Comparison of ENCODE assay signal across 20 mouse cellular contexts in the genomic region with DNA sequence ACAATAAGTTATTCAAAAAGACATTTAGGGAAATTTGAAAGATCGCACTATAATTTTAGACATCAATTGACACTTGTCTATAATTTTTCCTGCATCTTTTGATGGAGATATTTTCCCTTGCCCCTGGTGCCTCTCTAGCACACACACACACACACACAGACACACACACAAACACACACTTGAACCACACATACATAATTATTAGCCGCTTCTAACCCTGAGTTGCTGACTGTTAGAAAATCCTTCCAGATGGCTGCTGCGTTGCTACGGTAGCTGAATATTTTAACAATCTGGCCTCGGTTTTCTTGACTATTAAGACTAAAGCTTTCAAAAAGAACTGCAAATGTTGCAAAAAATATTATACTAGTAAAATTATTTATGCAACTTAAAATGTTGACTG.
DNase-seq lines count a peak whose midpoint lies in the region; ATAC-seq lines count a peak whose summit lies in the region.
"Had no signal": no experiment of that assay in that cellular context is flagged by ENCODE, and none has a peak within 500 bp of the region (broad histone marks: within the 10 kb centered on the region; RNA-seq: fewer than 3 reads in every experiment).

No protein-coding gene starts in this region.

- peaks cover 31% of the 10 kb centered on the region; the same call in 1 of the 2 replicates for H3K36me3 ChIP-seq in hindbrain, embryonic 14.5 days (replicated peaks; ENCODE audit: control insufficient read depth, insufficient read depth)
- H3K36me3 ChIP-seq in hindbrain, embryonic 13.5 days = peaks cover 9% of the 10 kb centered on the region
- H3K36me3 ChIP-seq in forebrain, embryonic 16.5 days (ENCODE audit: control insufficient read depth, insufficient read depth) = no peaks in the 10 kb centered on the region
- H3K36me3 ChIP-seq: heart, embryonic 13.5 days; lung, embryonic 15.5 days; stomach, embryonic 15.5 days had no signal

- no peak overlapping the region for H3K27ac ChIP-seq in hindbrain, embryonic 14.5 days
- no peak overlapping the region for H3K27ac ChIP-seq in hindbrain, embryonic 13.5 days
- peak overlapping the region; percentile 67 for H3K27ac ChIP-seq in forebrain, embryonic 16.5 days (ENCODE audit: low read length)
- H3K27ac ChIP-seq: heart, embryonic 13.5 days; kidney, postnatal 0 days; liver, embryonic 14.5 days; lung, embryonic 15.5 days; neural tube, embryonic 13.5 days; stomach, embryonic 15.5 days had no signal

- peak; percentile 40 for DNase-seq in hindbrain, embryonic 14.5 days (ENCODE audit: low spot score)
- peak; percentile 47 for DNase-seq in brain, embryonic 18.5 days (ENCODE audit: low read depth, low spot score)
- peak; percentile 30 to 37 for DNase-seq in layer of hippocampus, postnatal 36 days
- DNase-seq in retina, postnatal 1 day = no peak
- no peak for DNase-seq in lung, postnatal 14 days
- DNase-seq: adrenal gland, adult 2 months; heart, adult 11 months; spleen, adult 18-20 months; thymus, adult 18-20 months; thymus, postnatal 4 days had no signal

- H3K4me3 ChIP-seq in hindbrain, embryonic 14.5 days (replicated peaks; ENCODE audit: low read length) = no peak overlapping the region
- H3K4me3 ChIP-seq in hindbrain, embryonic 13.5 days = no peak overlapping the region
- no peak overlapping the region for H3K4me3 ChIP-seq in forebrain, embryonic 16.5 days (replicated peaks; ENCODE audit: low read length)
- H3K4me3 ChIP-seq: heart, embryonic 13.5 days; lung, embryonic 15.5 days; neural tube, embryonic 13.5 days; stomach, embryonic 15.5 days had no signal

- no peak for ATAC-seq in hindbrain, embryonic 14.5 days (ENCODE audit: low FRiP score)
- no peak for ATAC-seq in hindbrain, embryonic 13.5 days (ENCODE audit: low FRiP score)
- ATAC-seq in forebrain, embryonic 16.5 days = peak; percentile 88
- ATAC-seq: hindbrain, postnatal 0 days; intestine, postnatal 0 days had no signal

- no peaks in the 10 kb centered on the region for H3K9me3 ChIP-seq in hindbrain, embryonic 14.5 days (ENCODE audit: control insufficient read depth, low read length)
- H3K9me3 ChIP-seq in hindbrain, embryonic 13.5 days = no peaks in the 10 kb centered on the region
- no peaks in the 10 kb centered on the region for H3K9me3 ChIP-seq in forebrain, embryonic 16.5 days (ENCODE audit: control insufficient read depth, low read length)
- H3K9me3 ChIP-seq: heart, embryonic 13.5 days; lung, embryonic 15.5 days; neural tube, embryonic 13.5 days; stomach, embryonic 15.5 days had no signal

- WGBS in hindbrain, embryonic 14.5 days = 35% methylated on average over 5 of the region's 5 CpGs
- 43% methylated on average over 5 of the region's 5 CpGs for WGBS in hindbrain, embryonic 13.5 days
- 23% methylated on average over 5 of the region's 5 CpGs for WGBS in forebrain, embryonic 16.5 days

- no peak overlapping the region for H3K4me2 ChIP-seq in hindbrain, embryonic 14.5 days (replicated peaks)
- H3K4me2 ChIP-seq in hindbrain, embryonic 13.5 days = no peak overlapping the region
- H3K4me2 ChIP-seq in forebrain, embryonic 16.5 days (ENCODE audit: low read length) = no peak overlapping the region
- H3K4me2 ChIP-seq: heart, embryonic 13.5 days; lung, embryonic 15.5 days; neural tube, embryonic 13.5 days; stomach, embryonic 15.5 days had no signal

- peaks cover 4% of the 10 kb centered on the region; the same call in 1 of the 2 replicates for H3K4me1 ChIP-seq in hindbrain, embryonic 14.5 days (replicated peaks; ENCODE audit: control insufficient read depth, insufficient read depth, low read length)
- peaks cover 6% of the 10 kb centered on the region; the same call in 1 of the 2 replicates for H3K4me1 ChIP-seq in hindbrain, embryonic 13.5 days (replicated peaks)
- H3K4me1 ChIP-seq in forebrain, embryonic 16.5 days (replicated peaks; ENCODE audit: control insufficient read depth, insufficient read depth, low read length) = peaks cover 12% of the 10 kb centered on the region
- H3K4me1 ChIP-seq: heart, embryonic 13.5 days; lung, embryonic 15.5 days; neural tube, embryonic 13.5 days; stomach, embryonic 15.5 days had no signal

- H3K9ac ChIP-seq in hindbrain, embryonic 14.5 days = no peak overlapping the region
- no peak overlapping the region for H3K9ac ChIP-seq in hindbrain, embryonic 13.5 days
- no peak overlapping the region for H3K9ac ChIP-seq in forebrain, embryonic 16.5 days (replicated peaks; ENCODE audit: low read depth, low read length)
- H3K9ac ChIP-seq: heart, embryonic 13.5 days; liver, embryonic 14.5 days; lung, embryonic 15.5 days; neural tube, embryonic 13.5 days; stomach, embryonic 15.5 days had no signal

- H3K27me3 ChIP-seq in hindbrain, embryonic 14.5 days (ENCODE audit: control insufficient read depth, insufficient read depth, low read length) = no peaks in the 10 kb centered on the region
- no peaks in the 10 kb centered on the region for H3K27me3 ChIP-seq in hindbrain, embryonic 13.5 days
- no peaks in the 10 kb centered on the region for H3K27me3 ChIP-seq in forebrain, embryonic 16.5 days (replicated peaks; ENCODE audit: control insufficient read depth, insufficient read depth, low read length)
- H3K27me3 ChIP-seq: heart, embryonic 13.5 days; lung, embryonic 15.5 days; neural tube, embryonic 13.5 days; stomach, embryonic 15.5 days had no signal

Comparison
In these comparisons a context has a peak if more than half of its experiments do, and no peak if none do; other contexts are left out.
1. DNase-seq: peak in hindbrain, embryonic 14.5 days (single experiment), brain, embryonic 18.5 days (single experiment) and layer of hippocampus, postnatal 36 days (2 of 2); none in retina, postnatal 1 day (single experiment) and lung, postnatal 14 days (single experiment).